Mouse (Mus musculus) heart, adult 2 months (tissue): ENCODE results near the gene Hacd3. TPM values are rescaled to one million over a fixed set of nuclear protein-coding genes. Genes with fewer than 3 reads are reported as not detected.
"Not testable (repeated sequence)": the region's sequence is repeated elsewhere in the genome, so short reads cannot be mapped to it uniquely, and the experiment has no call there.

Source experiments
- DNase-seq, 2 experiments: peaks; one replicate each; pipeline ENCODE4 v3.0.0; 2021
- H3K27ac ChIP-seq: fragments of 200-600 bp; 2 replicates; pipeline ENCODE4 v1.8.1; 2022
- H3K27me3 ChIP-seq: fragments of 200-500 bp; 2 replicates; pipeline ENCODE4 v1.6.1; 2012; ENCODE audit warnings: mild to moderate bottlenecking, low read length, inconsistent platforms, mixed read lengths; ENCODE audit not compliant: control insufficient read depth, insufficient read depth
- H3K36me3 ChIP-seq: fragments of 200-500 bp; 2 replicates; pipeline ENCODE4 v1.6.1; 2012; ENCODE audit warnings: low read length, inconsistent platforms; ENCODE audit not compliant: control insufficient read depth, insufficient read depth
- H3K4me1 ChIP-seq: fragments of 200-500 bp; 2 replicates; pipeline ENCODE4 v1.6.1; 2011; ENCODE audit warnings: low read length; ENCODE audit not compliant: control insufficient read depth, insufficient read depth
- H3K4me3 ChIP-seq: fragments of 200-600 bp; 2 replicates; pipeline ENCODE4 v1.8.1; 2022
- H3K79me2 ChIP-seq: fragments of 200-500 bp; replicated peaks from 2 replicates; pipeline ENCODE4 v1.6.1; 2012; ENCODE audit warnings: mild to moderate bottlenecking, inconsistent platforms, low read length, moderate library complexity, mixed read lengths; ENCODE audit not compliant: control insufficient read depth, insufficient read depth
- H3K9ac ChIP-seq: fragments of 200-500 bp; 2 replicates; pipeline ENCODE4 v1.6.1; 2012; ENCODE audit warnings: low read depth, mild to moderate bottlenecking, control low read depth, inconsistent platforms, low read length, mixed read lengths
- CTCF ChIP-seq: fragments of 200-600 bp; IDR thresholded peaks from 2 replicates; pipeline ENCODE4 v1.8.1; 2022; ENCODE audit warnings: antibody characterized with exemption, mild to moderate bottlenecking, moderate library complexity
- EP300 ChIP-seq: fragments of 200-500 bp; IDR thresholded peaks from 2 replicates; pipeline ENCODE4 v1.6.1; 2011; ENCODE audit warnings: low read depth, low read length, control low read depth; ENCODE audit not compliant: insufficient read depth
- POLR2A ChIP-seq: fragments of 200-500 bp; IDR thresholded peaks from 2 replicates; pipeline ENCODE4 v1.6.1; 2011; ENCODE audit warnings: mild to moderate bottlenecking, low read depth, low read length, control low read depth; ENCODE audit not compliant: insufficient read depth
- WGBS: fragments of 180-500 bp; shearing (Covaris S2); methylation state at CpG from one replicate; pipeline ENCODE4 v1.1.7; 2018; 5-methylcytosine and 5-hydroxymethylcytosine counted together
- intact Hi-C: fragments of 180-260 bp; cut with DNase I; formaldehyde crosslinking; loops from one replicate; pipeline ENCODE4 v1.15.1; 2025
- polyA plus RNA-seq: library from polyadenylated mRNA; depleted of rRNA; stranded (reverse); fragments of >200 nt; gene quantifications from 2 replicates; pipeline ENCODE4 v1.2.3, GENCODE M21; 2012
- total RNA-seq, 2 experiments: library from RNA; stranded (reverse); gene quantifications; 2 replicates each; pipeline ENCODE4 v1.2.3; 2021

Gene Hacd3
- total and polyA plus RNA-seq, 3 experiments = 11.2 to 18.9 (median 17.6) TPM

- Histone ChIP-seq H3K36me3 (peaks cover 23% of the 10 kb centered on the region), H3K27ac (no peak overlapping the region), H3K9ac (no peak overlapping the region), H3K79me2 (no peaks in the 10 kb centered on the region), H3K4me3 (no peak overlapping the region), H3K27me3 (no peaks in the 10 kb centered on the region), H3K4me1 (peaks cover 5% of the 10 kb centered on the region)
- DNase-seq = no peak
- intact Hi-C loops = no loop called here
- 98% methylated on average over 5 of the region's 5 CpGs for WGBS
- TF ChIP-seq CTCF (peak; percentile 50), POLR2A (no peak)
These were observed 19.9 kb upstream of the Hacd3 start for GRCm38 (mm10) chr9:65041430-65041829.

- no peak for TF ChIP-seq EP300
- no peak for TF ChIP-seq POLR2A
- TF ChIP-seq CTCF = no peak
- Histone ChIP-seq H3K27me3 (no peaks in the 10 kb centered on the region), H3K9ac (no peak overlapping the region), H3K79me2 (no peaks in the 10 kb centered on the region; the same call in 1 of the 2 replicates), H3K27ac (peak overlapping the region; percentile 61), H3K4me1 (peaks cover 6% of the 10 kb centered on the region), H3K4me3 (no peak overlapping the region), H3K36me3 (peaks cover 22% of the 10 kb centered on the region)
- DNase-seq = no peak
- WGBS = 45% methylated on average over 8 of the region's 8 CpGs
- intact Hi-C loops = no loop called here
These were observed 15.4 kb upstream of the Hacd3 start for GRCm38 (mm10) chr9:65036861-65037260.

- TF ChIP-seq POLR2A (no peak), EP300 (0 out of 2 replicates have a peak, but pooled peaks have one; percentile 7)
- peak overlapping the region; percentile 69 for H3K27ac ChIP-seq
- H3K27me3 ChIP-seq = no peaks in the 10 kb centered on the region
- 49% methylated on average over 1 of the region's 1 CpGs for WGBS
- no peak overlapping the region for H3K4me3 ChIP-seq
- peaks cover 6% of the 10 kb centered on the region for H3K4me1 ChIP-seq
- intact Hi-C loops = no loop called here
- DNase-seq = peak; percentile 63 to 76
- peaks cover 22% of the 10 kb centered on the region for H3K36me3 ChIP-seq
- no peaks in the 10 kb centered on the region; the same call in 1 of the 2 replicates for H3K79me2 ChIP-seq
- no peak overlapping the region for H3K9ac ChIP-seq
These were observed 15.0 kb upstream of the Hacd3 start for GRCm38 (mm10) chr9:65036456-65036855.

GRCm38 (mm10) chr9:65032269-65033108, 11.0 kb upstream of the Hacd3 start, which contains the start of gene Dpp8:
Gene Dpp8, plus strand, starts transcription at chr9:65032414.
- TF ChIP-seq POLR2A (peak; percentile 31; the same call in 1 of the 2 replicates), CTCF (no peak; the same call in none of the 2 replicates), EP300 (peak; percentile 64; the same call in 1 of the 2 replicates)
- Histone ChIP-seq H3K27me3 (no peaks in the 10 kb centered on the region), H3K36me3 (peaks cover 15% of the 10 kb centered on the region), H3K9ac (peak within 1 kb of the TSS; percentile 99), H3K4me3 (peak within 1 kb of the TSS; percentile 95), H3K4me1 (peaks cover 5% of the 10 kb centered on the region), H3K79me2 (no peaks in the 10 kb centered on the region; the same call in 1 of the 2 replicates), H3K27ac (peak within 1 kb of the TSS; percentile 99)
- under 1% methylated on average over 84 of the region's 85 CpGs for WGBS
- intact Hi-C loops = loop anchor here (1.0 to 5.0 kb wide), 4 partner anchors 10 to 295 kb away; partner anchors contain the start of gene Rab11a
- peak; percentile 94 to 95 for DNase-seq

- Histone ChIP-seq H3K27me3 (no peaks in the 10 kb centered on the region), H3K9ac (no peak overlapping the region), H3K27ac (peak overlapping the region; percentile 99), H3K4me1 (peaks cover 3% of the 10 kb centered on the region; the same call in 1 of the 2 replicates), H3K4me3 (peak overlapping the region; percentile 95), H3K36me3 (peaks cover 12% of the 10 kb centered on the region), H3K79me2 (no peaks in the 10 kb centered on the region; the same call in 1 of the 2 replicates)
- TF ChIP-seq CTCF (no peak), POLR2A (no peak), EP300 (no peak)
- 42% methylated on average over 4 of the region's 4 CpGs for WGBS
- intact Hi-C loops = loop anchor here (1.0 to 5.0 kb wide), 4 partner anchors 10 to 295 kb away; partner anchors contain the start of gene Rab11a
- DNase-seq = no peak
These were observed 10.4 kb upstream of the Hacd3 start for GRCm38 (mm10) chr9:65031894-65032268.

- TF ChIP-seq CTCF = peak; percentile 23; the same call in 1 of the 2 replicates
- intact Hi-C loops = loop anchor here (5.0 kb wide), 3 partner anchors 91 to 294 kb away; partner anchors contain the start of gene Rab11a
- peak in 1 of 2 experiments; percentile 48 for DNase-seq
These were observed 9.9 kb upstream of the Hacd3 start for GRCm38 (mm10) chr9:65031355-65031754.

More at GRCm38 (mm10) chr9:65031355-65031754, 9.9 kb upstream of the Hacd3 start:
- 55% methylated on average over 5 of the region's 5 CpGs for WGBS
- H3K79me2 ChIP-seq, H3K27me3 ChIP-seq, H3K4me3 ChIP-seq, H3K27ac ChIP-seq, H3K36me3 ChIP-seq, H3K9ac ChIP-seq, H3K4me1 ChIP-seq: not testable (repeated sequence)
